Mouse (Mus musculus) brain, embryonic 14.5 days (tissue): Measurements from ENCODE around the gene Gm49378.

ENCODE experiments used
- CTCF ChIP-seq: fragments of 200-500 bp; IDR thresholded peaks from 2 replicates; pipeline ENCODE4 v1.5.1; 2012; ENCODE audit warnings: inconsistent platforms, mild to moderate bottlenecking, moderate library complexity, borderline replicate concordance; ENCODE audit not compliant: insufficient read depth, insufficient read length; ENCODE audit errors: extremely low read depth
- POLR2A ChIP-seq: fragments of 200-500 bp; IDR thresholded peaks from 2 replicates; pipeline ENCODE4 v1.6.1; 2012; ENCODE audit warnings: mild to moderate bottlenecking, inconsistent platforms, borderline replicate concordance; ENCODE audit not compliant: poor library complexity, insufficient read depth, insufficient read length, severe bottlenecking; ENCODE audit errors: extremely low read depth

DNA sequence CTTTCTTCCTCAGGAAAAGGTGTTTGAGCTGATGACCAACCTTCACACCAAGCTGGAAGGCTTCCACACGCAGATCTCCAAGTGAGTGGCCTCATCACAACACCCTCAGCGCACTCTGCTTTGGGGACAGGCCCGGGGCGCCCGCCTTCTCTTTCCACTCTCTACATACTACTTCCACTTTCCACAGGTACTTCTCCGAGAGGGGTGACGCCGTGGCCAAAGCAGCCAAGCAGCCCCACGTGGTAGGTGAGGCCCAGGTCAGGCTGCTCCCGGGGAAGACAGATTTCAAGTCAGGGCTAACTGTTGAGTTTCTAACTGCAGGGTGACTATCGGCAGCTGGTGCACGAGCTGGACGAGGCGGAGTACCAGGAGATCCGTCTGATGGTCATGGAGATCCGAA is 57.0 kb downstream of the Gm49378 start:
- TF ChIP-seq CTCF (no peak), POLR2A (no peak)
